22 mouse cellular contexts compared by ENCODE assay signal in the genomic region with DNA sequence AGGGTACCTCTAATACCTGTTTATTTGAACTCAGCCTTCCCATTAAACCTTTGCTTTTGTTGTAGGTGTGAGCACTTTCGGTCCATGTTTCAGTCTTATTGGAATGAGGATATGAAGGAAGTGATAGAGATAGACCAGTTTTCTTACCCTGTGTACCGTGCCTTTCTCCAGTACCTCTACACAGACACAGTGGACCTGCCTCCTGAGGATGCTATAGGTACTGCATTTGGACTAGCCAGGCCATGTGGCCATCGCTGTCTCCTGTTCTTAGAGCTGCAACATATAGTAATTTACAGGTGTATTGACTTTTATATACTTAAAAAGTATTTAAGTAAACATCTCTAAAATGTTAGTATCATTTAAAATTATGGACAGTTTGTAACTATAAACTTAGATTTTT. TPM values are rescaled to one million over a fixed set of nuclear protein-coding genes. Genes with fewer than 3 reads are reported as not detected.
DNase-seq lines count a peak whose midpoint lies in the region; ATAC-seq and TF ChIP-seq lines count a peak whose summit lies in the region.
"Had no signal": no experiment of that assay in that cellular context is flagged by ENCODE, and none has a peak within 500 bp of the region (broad histone marks: within the 10 kb centered on the region; RNA-seq: fewer than 3 reads in every experiment).

No protein-coding gene starts in this region.

- no peak overlapping the region for H3K27ac ChIP-seq in hindbrain, postnatal 0 days
- no peak overlapping the region for H3K27ac ChIP-seq in hindbrain, embryonic 10.5 days
- H3K27ac ChIP-seq in lung, postnatal 0 days (ENCODE audit: low read length): no peak overlapping the region
- H3K27ac ChIP-seq: hindbrain, embryonic 15.5 days; limb, embryonic 13.5 days; lung, embryonic 15.5 days; midbrain, embryonic 12.5 days had no signal

- H3K36me3 ChIP-seq in hindbrain, postnatal 0 days (ENCODE audit: insufficient read depth, low read length): peaks cover 72% of the 10 kb centered on the region
- H3K36me3 ChIP-seq in hindbrain, embryonic 10.5 days: peaks cover 100% of the 10 kb centered on the region
- H3K36me3 ChIP-seq in lung, postnatal 0 days (ENCODE audit: insufficient read depth, low read length): peaks cover 17% of the 10 kb centered on the region; the same call in 1 of the 2 replicates

- TF ChIP-seq CTCF in hindbrain, postnatal 0 days (IDR thresholded peaks at IDR 0.05; ENCODE audit: low read depth): peak; percentile 54
- TF ChIP-seq CTCF in lung, postnatal 0 days (IDR thresholded peaks at IDR 0.05): peak; percentile 13

- DNase-seq in hindbrain, postnatal 0 days (ENCODE audit: low spot score): no peak
- no peak for DNase-seq in hindbrain, embryonic 10.5 days (ENCODE audit: low spot score)
- DNase-seq in lung, postnatal 0 days (ENCODE audit: low spot score): no peak
- no peak for DNase-seq in lung, postnatal 14 days
- no peak for DNase-seq in thymus, postnatal 25 days
- no peak for DNase-seq in kidney, postnatal 25 days
- DNase-seq: cerebellum, adult 18-20 months; embryo, embryonic 11 days; kidney, adult 9 months had no signal

- peak; percentile 70; the same call in 1 of the 2 replicates for ATAC-seq in hindbrain, postnatal 0 days
- ATAC-seq in lung, postnatal 0 days: no peak
- ATAC-seq in activated CD4-positive, CD25-positive, alpha-beta regulatory T cell, adult 4 months: peak; percentile 49
- ATAC-seq: forebrain, embryonic 14.5 days had no signal

- no peaks in the 10 kb centered on the region for H3K9me3 ChIP-seq in hindbrain, postnatal 0 days (ENCODE audit: low read length)
- H3K9me3 ChIP-seq in hindbrain, embryonic 10.5 days: no peaks in the 10 kb centered on the region
- H3K9me3 ChIP-seq in lung, postnatal 0 days (ENCODE audit: low read length): no peaks in the 10 kb centered on the region
- H3K9me3 ChIP-seq: hindbrain, embryonic 15.5 days; limb, embryonic 13.5 days; lung, embryonic 15.5 days; midbrain, embryonic 12.5 days had no signal

- H3K27me3 ChIP-seq in hindbrain, postnatal 0 days (ENCODE audit: insufficient read depth, low read length): no peaks in the 10 kb centered on the region
- H3K27me3 ChIP-seq in hindbrain, embryonic 10.5 days (ENCODE audit: insufficient read depth, poor library complexity, severe bottlenecking): no peaks in the 10 kb centered on the region
- H3K27me3 ChIP-seq in lung, postnatal 0 days (replicated peaks; ENCODE audit: insufficient read depth, low read length): no peaks in the 10 kb centered on the region
- H3K27me3 ChIP-seq: hindbrain, embryonic 15.5 days; limb, embryonic 13.5 days; lung, embryonic 15.5 days; midbrain, embryonic 12.5 days had no signal

- H3K4me2 ChIP-seq in hindbrain, postnatal 0 days (ENCODE audit: low read depth, low read length): no peak overlapping the region
- no peak overlapping the region for H3K4me2 ChIP-seq in lung, postnatal 0 days (replicated peaks; ENCODE audit: low read depth, low read length)
- H3K4me2 ChIP-seq: hindbrain, embryonic 15.5 days; limb, embryonic 13.5 days; lung, embryonic 15.5 days; midbrain, embryonic 12.5 days had no signal

- no peak overlapping the region for H3K9ac ChIP-seq in hindbrain, postnatal 0 days (replicated peaks; ENCODE audit: low read length)
- H3K9ac ChIP-seq in lung, postnatal 0 days (replicated peaks; ENCODE audit: low read depth): no peak overlapping the region
- H3K9ac ChIP-seq: hindbrain, embryonic 15.5 days; limb, embryonic 13.5 days; lung, embryonic 15.5 days; midbrain, embryonic 12.5 days had no signal

- TF ChIP-seq EP300 in lung, postnatal 0 days (IDR thresholded peaks at IDR 0.05): no peak

- no peak overlapping the region for H3K4me3 ChIP-seq in hindbrain, postnatal 0 days (ENCODE audit: low read length)
- no peak overlapping the region for H3K4me3 ChIP-seq in hindbrain, embryonic 10.5 days
- no peak overlapping the region for H3K4me3 ChIP-seq in lung, postnatal 0 days (ENCODE audit: low read depth, low read length)
- H3K4me3 ChIP-seq: hindbrain, embryonic 15.5 days; limb, embryonic 13.5 days; lung, embryonic 15.5 days; midbrain, embryonic 12.5 days; myocyte had no signal

- WGBS in hindbrain, postnatal 0 days: 91% methylated on average over 3 of the region's 3 CpGs
- WGBS in hindbrain, embryonic 10.5 days: 95% methylated on average over 3 of the region's 3 CpGs
- WGBS in lung, postnatal 0 days: 93% methylated on average over 3 of the region's 3 CpGs

- H3K4me1 ChIP-seq in hindbrain, postnatal 0 days (ENCODE audit: insufficient read depth, low read length): no peaks in the 10 kb centered on the region
- H3K4me1 ChIP-seq in hindbrain, embryonic 10.5 days (replicated peaks): no peaks in the 10 kb centered on the region
- no peaks in the 10 kb centered on the region for H3K4me1 ChIP-seq in lung, postnatal 0 days (ENCODE audit: insufficient read depth, low read depth, low read length)
- H3K4me1 ChIP-seq: hindbrain, embryonic 15.5 days; limb, embryonic 13.5 days; lung, embryonic 15.5 days; midbrain, embryonic 12.5 days had no signal

RNA-seq across cellular contexts. Expression of gene Rcbtb1, which starts 28.8 kb away (rescaled TPM):
- 35.3 and 36.6 TPM in 2 replicates for total RNA-seq in hindbrain, postnatal 0 days (2014; rRNA removed)
- polyA plus RNA-seq in hindbrain, postnatal 0 days (2015; fragmentation: Nextera tagmentation; extraction: Ambion mirVana): 30.6 and 30.9 TPM in 2 replicates
- 97.6 and 109 TPM in 2 replicates for polyA plus RNA-seq in hindbrain, embryonic 10.5 days (2016; fragmentation: Nextera tagmentation; extraction: Ambion mirVana)
- 15.0 and 15.9 TPM in 2 replicates for polyA plus RNA-seq in lung, postnatal 0 days (2015; fragmentation: Nextera tagmentation; extraction: Ambion mirVana)
- polyA plus RNA-seq in activated CD4-positive, CD25-positive, alpha-beta regulatory T cell, adult 4 months (2017; shearing (Covaris generic)): 10 to 100 TPM; 25.2 to 35.3 TPM

RNA-seq across cellular contexts. Expression of gene Gm6904, which starts 30.2 kb away (rescaled TPM):
- total RNA-seq in hindbrain, postnatal 0 days (2014; rRNA removed): not detected in 2 replicates
- not detected in 2 replicates for polyA plus RNA-seq in hindbrain, postnatal 0 days (2015; fragmentation: Nextera tagmentation; extraction: Ambion mirVana)
- polyA plus RNA-seq in hindbrain, embryonic 10.5 days (2016; fragmentation: Nextera tagmentation; extraction: Ambion mirVana): not detected in 2 replicates
- not detected in 2 replicates for polyA plus RNA-seq in lung, postnatal 0 days (2015; fragmentation: Nextera tagmentation; extraction: Ambion mirVana)
- 10 to 100 TPM; 12.3 to 17.2 TPM for polyA plus RNA-seq in activated CD4-positive, CD25-positive, alpha-beta regulatory T cell, adult 4 months (2017; shearing (Covaris generic))
- total RNA-seq: adrenal gland, adult 18-20 months; gastrocnemius, adult 18-20 months; granulocyte monocyte progenitor cell, adult 5-6 weeks; layer of hippocampus, adult 18-20 months had no signal
- polyA plus RNA-seq: forebrain, embryonic 14.5 days; heart, embryonic 16.5 days; hindbrain, embryonic 15.5 days; limb, embryonic 13.5 days; midbrain, embryonic 12.5 days; myocyte had no signal

RNA-seq across cellular contexts. Expression of gene Gm5142, which starts 51.3 kb away (rescaled TPM):
- not detected in 2 replicates for total RNA-seq in hindbrain, postnatal 0 days (2014; rRNA removed)
- not detected in 2 replicates for polyA plus RNA-seq in hindbrain, postnatal 0 days (2015; fragmentation: Nextera tagmentation; extraction: Ambion mirVana)
- not detected in 2 replicates for polyA plus RNA-seq in hindbrain, embryonic 10.5 days (2016; fragmentation: Nextera tagmentation; extraction: Ambion mirVana)
- not detected in 2 replicates for polyA plus RNA-seq in lung, postnatal 0 days (2015; fragmentation: Nextera tagmentation; extraction: Ambion mirVana)
- not detected for polyA plus RNA-seq in activated CD4-positive, CD25-positive, alpha-beta regulatory T cell, adult 4 months (2017; shearing (Covaris generic))
- total RNA-seq: adrenal gland, adult 18-20 months; gastrocnemius, adult 18-20 months; granulocyte monocyte progenitor cell, adult 5-6 weeks; layer of hippocampus, adult 18-20 months had no signal
- polyA plus RNA-seq: forebrain, embryonic 14.5 days; heart, embryonic 16.5 days; hindbrain, embryonic 15.5 days; limb, embryonic 13.5 days; lung, embryonic 15.5 days; midbrain, embryonic 12.5 days; myocyte; spleen, adult 2 months had no signal

Comparison
In these comparisons a context has a peak if more than half of its experiments do, and no peak if none do; other contexts are left out.
1. RNA of gene Gm6904, which starts 30.2 kb away (polyA plus RNA-seq): 12.3 to 17.2 TPM in activated CD4-positive, CD25-positive, alpha-beta regulatory T cell, adult 4 months; not detected in lung, postnatal 0 days, not detected in hindbrain, postnatal 0 days and not detected in hindbrain, embryonic 10.5 days; every median in the first group is over 10 times any median in the second.